In the genomic region with DNA sequence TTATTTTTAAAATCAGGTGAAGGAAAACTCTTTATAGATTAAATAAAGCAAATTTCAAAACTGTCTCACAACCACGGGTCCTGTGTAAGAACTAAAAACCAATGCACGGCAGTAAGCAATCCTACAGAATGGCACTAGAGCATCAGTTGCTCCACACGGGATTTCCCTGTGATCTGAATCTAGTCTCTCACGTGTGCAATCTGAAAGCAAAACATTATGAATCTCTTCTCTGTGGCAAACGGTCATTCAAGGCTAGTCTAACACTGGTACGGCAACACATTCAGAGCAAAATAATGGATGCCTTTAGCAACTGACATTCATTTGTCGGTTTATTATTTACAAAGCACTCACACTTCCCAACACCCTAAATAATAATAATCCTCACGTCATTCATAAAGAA, we compare ENCODE assay signal across 9 mouse cellular contexts. TPM values are rescaled to one million over a fixed set of nuclear protein-coding genes. Genes with fewer than 3 reads are reported as not detected.
DNase-seq lines count a peak whose midpoint lies in the region; ATAC-seq lines count a peak whose summit lies in the region.
"Had no signal": no experiment of that assay in that cellular context is flagged by ENCODE, and none has a peak within 500 bp of the region (broad histone marks: within the 10 kb centered on the region; RNA-seq: fewer than 3 reads in every experiment).

No protein-coding gene starts in this region.

- H3K4me2 ChIP-seq in lung, embryonic 16.5 days (ENCODE audit: low read depth, low read length), result peak overlapping the region; percentile 63
- H3K4me2 ChIP-seq in embryonic facial prominence, embryonic 13.5 days, result peak overlapping the region; percentile 78
- peak overlapping the region; percentile 86 for H3K4me2 ChIP-seq in neural tube, embryonic 14.5 days (ENCODE audit: low read depth, low read length)

- 24% methylated on average over 8 of the region's 8 CpGs for WGBS in lung, embryonic 16.5 days
- 32% methylated on average over 8 of the region's 8 CpGs for WGBS in embryonic facial prominence, embryonic 13.5 days
- 46% methylated on average over 8 of the region's 8 CpGs for WGBS in limb, embryonic 10.5 days
- WGBS in neural tube, embryonic 14.5 days, result 44% methylated on average over 8 of the region's 8 CpGs

- peaks cover 7% of the 10 kb centered on the region for H3K4me1 ChIP-seq in lung, embryonic 16.5 days (replicated peaks; ENCODE audit: control insufficient read depth, insufficient read depth, low read length)
- peaks cover 10% of the 10 kb centered on the region for H3K4me1 ChIP-seq in embryonic facial prominence, embryonic 13.5 days
- H3K4me1 ChIP-seq in limb, embryonic 10.5 days, result peaks cover 19% of the 10 kb centered on the region
- peaks cover 13% of the 10 kb centered on the region for H3K4me1 ChIP-seq in neural tube, embryonic 14.5 days (ENCODE audit: control insufficient read depth, insufficient read depth, low read length)

- H3K9me3 ChIP-seq in lung, embryonic 16.5 days (ENCODE audit: control insufficient read depth, low read length), result no peaks in the 10 kb centered on the region
- no peaks in the 10 kb centered on the region for H3K9me3 ChIP-seq in embryonic facial prominence, embryonic 13.5 days
- no peaks in the 10 kb centered on the region for H3K9me3 ChIP-seq in limb, embryonic 10.5 days (replicated peaks)
- no peaks in the 10 kb centered on the region for H3K9me3 ChIP-seq in neural tube, embryonic 14.5 days (ENCODE audit: control insufficient read depth, low read length)

- H3K27ac ChIP-seq in lung, embryonic 16.5 days (ENCODE audit: low read length), result no peak overlapping the region
- no peak overlapping the region for H3K27ac ChIP-seq in embryonic facial prominence, embryonic 13.5 days
- peak overlapping the region; percentile 89 for H3K27ac ChIP-seq in limb, embryonic 10.5 days
- H3K27ac ChIP-seq in neural tube, embryonic 14.5 days (ENCODE audit: low read depth, low read length), result no peak overlapping the region

- no peaks in the 10 kb centered on the region for H3K27me3 ChIP-seq in lung, embryonic 16.5 days (ENCODE audit: control insufficient read depth, insufficient read depth, low read depth, low read length)
- no peaks in the 10 kb centered on the region for H3K27me3 ChIP-seq in embryonic facial prominence, embryonic 13.5 days
- H3K27me3 ChIP-seq in limb, embryonic 10.5 days (ENCODE audit: low read depth, poor library complexity, severe bottlenecking), result no peaks in the 10 kb centered on the region
- H3K27me3 ChIP-seq in neural tube, embryonic 14.5 days (ENCODE audit: control insufficient read depth, insufficient read depth, low read length), result no peaks in the 10 kb centered on the region

- no peak for ATAC-seq in lung, embryonic 16.5 days (ENCODE audit: low read depth)
- ATAC-seq in embryonic facial prominence, embryonic 13.5 days (ENCODE audit: insufficient number of reproducible peaks, insufficient read depth, low FRiP score, low TSS enrichment, low read depth), result no peak
- ATAC-seq in neural tube, embryonic 14.5 days (ENCODE audit: low read depth), result no peak
- ATAC-seq in cerebellum, adult (ENCODE audit: insufficient number of reproducible peaks, low FRiP score, low TSS enrichment), result no peak

- H3K9ac ChIP-seq in lung, embryonic 16.5 days (ENCODE audit: low read length), result peak overlapping the region; percentile 89
- H3K9ac ChIP-seq in embryonic facial prominence, embryonic 13.5 days, result peak overlapping the region; percentile 86
- peak overlapping the region; percentile 63 for H3K9ac ChIP-seq in neural tube, embryonic 14.5 days (replicated peaks; ENCODE audit: low read depth, low read length)

- no peak for DNase-seq in lung, postnatal 36 days
- no peak for DNase-seq in limb, embryonic 10.5 days (ENCODE audit: low spot score)
- DNase-seq in yolk sac, embryonic 10.5 days (ENCODE audit: low spot score), result no peak
- DNase-seq in adrenal gland, postnatal 4 days (ENCODE audit: low spot score in 2 of 2), result no peak
- DNase-seq: thymus, adult 2 months had no signal

- peaks cover 13% of the 10 kb centered on the region for H3K36me3 ChIP-seq in lung, embryonic 16.5 days (ENCODE audit: control insufficient read depth, insufficient read depth, low read length)
- H3K36me3 ChIP-seq in embryonic facial prominence, embryonic 13.5 days, result peaks cover 26% of the 10 kb centered on the region
- H3K36me3 ChIP-seq in limb, embryonic 10.5 days, result peaks cover 33% of the 10 kb centered on the region
- peaks cover 23% of the 10 kb centered on the region; the same call in 1 of the 2 replicates for H3K36me3 ChIP-seq in neural tube, embryonic 14.5 days (ENCODE audit: control insufficient read depth, insufficient read depth, low read length)

- H3K4me3 ChIP-seq in lung, embryonic 16.5 days (ENCODE audit: low read length), result peak overlapping the region; percentile 89
- H3K4me3 ChIP-seq in embryonic facial prominence, embryonic 13.5 days, result peak overlapping the region; percentile 87
- H3K4me3 ChIP-seq in limb, embryonic 10.5 days, result peak overlapping the region; percentile 87
- peak overlapping the region; percentile 62 for H3K4me3 ChIP-seq in neural tube, embryonic 14.5 days (ENCODE audit: low read depth, low read length)

RNA-seq across cellular contexts. Expression of gene Noc3l, which starts 0.8 kb away (rescaled TPM):
- polyA plus RNA-seq in lung, embryonic 16.5 days (2015; fragmentation: Nextera tagmentation; extraction: Ambion mirVana), result 6.6 and 7.3 TPM in 2 replicates
- 8.1 and 8.4 TPM in 2 replicates for polyA plus RNA-seq in embryonic facial prominence, embryonic 13.5 days (2015; fragmentation: Nextera tagmentation; extraction: Ambion mirVana)
- 11.2 and 11.7 TPM in 2 replicates for polyA plus RNA-seq in limb, embryonic 10.5 days (2016; fragmentation: Nextera tagmentation; extraction: Ambion mirVana)
- 6.2 and 6.5 TPM in 2 replicates for polyA plus RNA-seq in neural tube, embryonic 14.5 days (2014; fragmentation: Nextera tagmentation; extraction: Ambion mirVana)
- total RNA-seq in adrenal gland, postnatal 4 days (2021), result 10 to 100 TPM; 12.4 to 12.8 TPM

RNA-seq across cellular contexts. Expression of gene Tbc1d12, which starts 18.2 kb away (rescaled TPM):
- polyA plus RNA-seq in lung, embryonic 16.5 days (2015; fragmentation: Nextera tagmentation; extraction: Ambion mirVana), result 2.3 and 2.5 TPM in 2 replicates
- 3.5 and 3.7 TPM in 2 replicates for polyA plus RNA-seq in embryonic facial prominence, embryonic 13.5 days (2015; fragmentation: Nextera tagmentation; extraction: Ambion mirVana)
- polyA plus RNA-seq in limb, embryonic 10.5 days (2016; fragmentation: Nextera tagmentation; extraction: Ambion mirVana), result 1.3 and 1.8 TPM in 2 replicates
- polyA plus RNA-seq in neural tube, embryonic 14.5 days (2014; fragmentation: Nextera tagmentation; extraction: Ambion mirVana), result 8.9 and 10.0 TPM in 2 replicates
- 1 to 10 TPM; 9.5 to 9.8 TPM for total RNA-seq in adrenal gland, postnatal 4 days (2021)
